ENCODE assay signal across 18 mouse cellular contexts in genomic region chr11:113451301-113451700, GRCm38 (mm10).
DNase-seq lines count a peak whose midpoint lies in the region; ATAC-seq and TF ChIP-seq lines count a peak whose summit lies in the region.
"Had no signal": no experiment of that assay in that cellular context is flagged by ENCODE, and none has a peak within 500 bp of the region (broad histone marks: within the 10 kb centered on the region; RNA-seq: fewer than 3 reads in every experiment).

No protein-coding gene starts in this region.

- no peak overlapping the region for H3K9ac ChIP-seq in intestine, postnatal 0 days (ENCODE audit: low read depth, low read length)
- H3K9ac ChIP-seq: heart, embryonic 15.5 days; hindbrain, embryonic 12.5 days; limb, embryonic 13.5 days; midbrain, embryonic 12.5 days had no signal

- no peaks in the 10 kb centered on the region for H3K27me3 ChIP-seq in intestine, postnatal 0 days (replicated peaks; ENCODE audit: control insufficient read depth, insufficient read depth, low read length)
- H3K27me3 ChIP-seq: heart, embryonic 15.5 days; hindbrain, embryonic 12.5 days; limb, embryonic 13.5 days had no signal

- WGBS in intestine, postnatal 0 days = 76% methylated on average over 10 of the region's 10 CpGs

- DNase-seq in adrenal gland, adult 2 months = peak; percentile 18
- DNase-seq in adrenal gland, postnatal 36 days = no peak
- peak in 1 of 2 experiments; percentile 42 for DNase-seq in layer of hippocampus, adult 2 months (ENCODE audit: low spot score in 2 of 2)
- no peak for DNase-seq in layer of hippocampus, adult 9-10 months (ENCODE audit: low spot score)
- peak; percentile 31 for DNase-seq in right cerebral cortex, postnatal 25 days
- no peak for DNase-seq in right cerebral cortex, postnatal 10 days (ENCODE audit: low spot score in 2 of 2)
- DNase-seq: adrenal gland, postnatal 25 days; heart, adult 11 months; kidney, postnatal 10 days; layer of hippocampus, postnatal 36 days; thymus, adult 18-20 months had no signal

- TF ChIP-seq CTCF in layer of hippocampus, adult 2 months (conservative IDR thresholded peaks at IDR 0.05) = no peak
- TF ChIP-seq CTCF in intestine, postnatal 0 days (IDR thresholded peaks at IDR 0.05; ENCODE audit: low read depth) = no peak

- no peaks in the 10 kb centered on the region for H3K4me1 ChIP-seq in intestine, postnatal 0 days (replicated peaks; ENCODE audit: control insufficient read depth, insufficient read depth, low read length)
- H3K4me1 ChIP-seq: heart, embryonic 15.5 days had no signal

- no peak overlapping the region for H3K4me2 ChIP-seq in intestine, postnatal 0 days (replicated peaks; ENCODE audit: low read depth)
- H3K4me2 ChIP-seq: heart, embryonic 15.5 days; hindbrain, embryonic 12.5 days; limb, embryonic 13.5 days; midbrain, embryonic 12.5 days had no signal

- H3K27ac ChIP-seq in layer of hippocampus, adult 2 months = peak overlapping the region; percentile 8; the same call in 1 of the 2 replicates
- H3K27ac ChIP-seq in intestine, postnatal 0 days (ENCODE audit: low read depth, low read length) = no peak overlapping the region
- H3K27ac ChIP-seq: heart, embryonic 15.5 days; hindbrain, embryonic 12.5 days; limb, embryonic 13.5 days; midbrain, embryonic 12.5 days had no signal

- ATAC-seq in intestine, postnatal 0 days = no peak
- ATAC-seq in granulocyte monocyte progenitor cell, adult 5-6 weeks (replicated peaks; ENCODE audit: poor library complexity, severe bottlenecking) = no peak
- ATAC-seq: intestine, embryonic 16.5 days had no signal

- H3K36me3 ChIP-seq in intestine, postnatal 0 days (ENCODE audit: control insufficient read depth, insufficient read depth) = no peaks in the 10 kb centered on the region
- H3K36me3 ChIP-seq: heart, embryonic 15.5 days; limb, embryonic 13.5 days had no signal

- no peaks in the 10 kb centered on the region for H3K9me3 ChIP-seq in intestine, postnatal 0 days (ENCODE audit: control insufficient read depth)
- H3K9me3 ChIP-seq: heart, embryonic 15.5 days had no signal

- no peak overlapping the region; the same call in 1 of the 2 replicates for H3K4me3 ChIP-seq in layer of hippocampus, adult 2 months
- no peak overlapping the region for H3K4me3 ChIP-seq in intestine, postnatal 0 days (ENCODE audit: low read depth, low read length)
- H3K4me3 ChIP-seq: heart, embryonic 15.5 days; hindbrain, embryonic 12.5 days; limb, embryonic 13.5 days; midbrain, embryonic 12.5 days had no signal

Comparison
In these comparisons a context has a peak if more than half of its experiments do, and no peak if none do; other contexts are left out.
1. DNase-seq: peak in adrenal gland, adult 2 months (single experiment) and right cerebral cortex, postnatal 25 days (single experiment); none in adrenal gland, postnatal 36 days (0 of 2), layer of hippocampus, adult 9-10 months (single experiment) and right cerebral cortex, postnatal 10 days (0 of 2).